Mouse (Mus musculus) hematopoietic stem cell, adult 5-6 weeks (primary cell): ENCODE data around the gene Hcfc1. TPM values are rescaled to one million over a fixed set of nuclear protein-coding genes. Genes with fewer than 3 reads are reported as not detected.

Experiments
- ATAC-seq, 2 experiments: fragments of 125-278 bp in 1 of 2; replicated peaks in 1 of 2; 2 replicates each; pipeline ENCODE4 v1.8.0; 2016 to 2017; ENCODE audit warnings: inconsistent platforms in 2 of 2, mild to moderate bottlenecking in 2 of 2, moderate number of reproducible peaks in 2 of 2, low read depth in 1 of 2, moderate TSS enrichment in 1 of 2; ENCODE audit not compliant: low FRiP score in 2 of 2, poor library complexity in 2 of 2, severe bottlenecking in 2 of 2, insufficient read depth in 1 of 2, low TSS enrichment in 1 of 2
- total RNA-seq: library from RNA; stranded (forward); fragments of 172-1452, 232-1000 nt; gene quantifications from 2 replicates; pipeline ENCODE4 v1.2.3, GENCODE M21; 2017

The Hcfc1 gene
- total RNA-seq, 1 experiment from 2014 or later: 48.1 TPM

DNA sequence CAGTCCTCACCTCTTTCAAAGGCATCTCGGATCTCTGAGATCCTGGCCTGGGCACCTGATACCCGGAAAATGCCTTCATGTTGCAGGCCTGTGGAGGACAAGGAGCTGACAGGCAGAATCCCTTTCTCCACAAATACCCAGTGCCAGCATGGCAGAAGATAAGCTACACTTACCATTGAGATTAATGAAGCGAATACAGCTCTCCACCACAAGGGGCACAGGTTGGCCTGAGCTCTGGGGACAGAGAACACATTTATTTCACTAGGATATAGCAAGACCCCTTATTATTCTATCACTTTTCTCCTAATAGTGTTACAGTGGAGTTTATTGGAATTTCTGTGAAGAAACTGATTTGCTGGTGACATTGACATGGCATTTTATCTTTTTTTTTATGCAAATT, 68.2 kb downstream of the Hcfc1 start:
- no peak for ATAC-seq

GRCm38 (mm10) chrX:73895719-73896118, 70.4 kb downstream of the Hcfc1 start, which contains the start of gene L1cam:
L1cam (minus strand) TSS chrX:73896105.
- ATAC-seq: no peak

GRCm38 (mm10) chrX:73892833-73893232, 73.3 kb downstream of the Hcfc1 start:
- ATAC-seq: no peak

Other genes with a start within 250 kb of the Hcfc1 start
- gene Abcd1, start 249.8 kb downstream of the Hcfc1 start, total RNA-seq: 8.0 and 18.6 TPM in 2 replicates
- gene Plxnb3, start 209.3 kb downstream of the Hcfc1 start, total RNA-seq: 0.25 TPM in 1 of 2 replicates, not detected in the other
- gene Srpk3, start 192.0 kb downstream of the Hcfc1 start, total RNA-seq: not detected in 2 replicates
- gene Idh3g, start 179.5 kb downstream of the Hcfc1 start, total RNA-seq: 172 and 200 TPM in 2 replicates
- 106 and 153 TPM in 2 replicates for gene Ssr4, start 179.3 kb downstream of the Hcfc1 start, total RNA-seq
- gene Pdzd4, start 141.4 kb downstream of the Hcfc1 start, total RNA-seq: 2.9 and 6.4 TPM in 2 replicates
- gene Avpr2, start 74.3 kb downstream of the Hcfc1 start, total RNA-seq: 0.13 and 0.15 TPM in 2 replicates
- gene L1cam, start 70.3 kb downstream of the Hcfc1 start, total RNA-seq: 1.6 TPM in 1 of 2 replicates, not detected in the other
- 46.5 and 80.0 TPM in 2 replicates for gene Arhgap4, start 44.5 kb downstream of the Hcfc1 start, total RNA-seq
- gene Naa10, start 44.4 kb downstream of the Hcfc1 start, total RNA-seq: 130 and 136 TPM in 2 replicates
- 13.2 and 53.8 TPM in 2 replicates for gene Renbp, start 35.5 kb downstream of the Hcfc1 start, total RNA-seq
- gene Irak1, start 57.6 kb upstream of the Hcfc1 start, total RNA-seq: 60.8 and 66.2 TPM in 2 replicates
- not detected in 2 replicates for gene Opn1mw, start 161.1 kb upstream of the Hcfc1 start, total RNA-seq
- gene Mecp2, start 169.0 kb upstream of the Hcfc1 start, total RNA-seq: 20.2 and 31.3 TPM in 2 replicates
- not detected in 2 replicates for gene Tex28, start 201.5 kb upstream of the Hcfc1 start, total RNA-seq
- 0.50 and 0.56 TPM in 2 replicates for gene Tktl1, start 210.9 kb upstream of the Hcfc1 start, total RNA-seq